Mouse (Mus musculus) hindbrain, embryonic 12.5 days (tissue): ENCODE data around the gene Vsx1. TPM values are rescaled to one million over a fixed set of nuclear protein-coding genes. Genes with fewer than 3 reads are reported as not detected.

Experiments
- ATAC-seq: fragments of 200-750 bp; cut with Nextera tagmentation; 2 replicates; pipeline ENCODE4 v1.8.0; 2017; ENCODE audit warnings: moderate TSS enrichment; ENCODE audit not compliant: low FRiP score
- H3K27ac ChIP-seq: fragments of 300-500 bp; sonication (generic); 2 replicates; pipeline ENCODE4 v1.5.1; 2016; ENCODE audit warnings: mild to moderate bottlenecking
- H3K27me3 ChIP-seq: fragments of 300-500 bp; sonication (generic); 2 replicates; pipeline ENCODE4 v1.6.1; 2016; ENCODE audit warnings: mild to moderate bottlenecking
- H3K36me3 ChIP-seq: fragments of 300-500 bp; sonication (generic); 2 replicates; pipeline ENCODE4 v1.6.1; 2016; ENCODE audit warnings: mild to moderate bottlenecking
- H3K4me1 ChIP-seq: fragments of 300-500 bp; sonication (generic); 2 replicates; pipeline ENCODE4 v1.6.1; 2016
- H3K4me2 ChIP-seq: fragments of 300-500 bp; sonication (generic); replicated peaks from 2 replicates; pipeline ENCODE4 v1.6.1; 2016; ENCODE audit warnings: mild to moderate bottlenecking
- H3K4me3 ChIP-seq: fragments of 300-500 bp; sonication (generic); 2 replicates; pipeline ENCODE4 v1.5.1; 2016; ENCODE audit warnings: mild to moderate bottlenecking
- H3K9ac ChIP-seq: fragments of 300-500 bp; sonication (generic); 2 replicates; pipeline ENCODE4 v1.6.1; 2016; ENCODE audit warnings: mild to moderate bottlenecking, moderate library complexity
- H3K9me3 ChIP-seq: fragments of 300-500 bp; sonication (generic); replicated peaks from 2 replicates; pipeline ENCODE4 v1.6.1; 2016; ENCODE audit warnings: mild to moderate bottlenecking
- WGBS: fragments of 180-500 bp; shearing (Covaris S2); methylation state at CpG from one replicate; pipeline ENCODE4 v1.1.7; 2016; 5-methylcytosine and 5-hydroxymethylcytosine counted together
- polyA plus RNA-seq: library from polyadenylated mRNA; unstranded; fragments of >200 nt; fragmentation: Nextera tagmentation; extraction: Ambion mirVana; gene quantifications from 2 replicates; pipeline ENCODE4 v1.2.1, GENCODE M21; 2016

Gene Vsx1
- polyA plus RNA-seq, 1 experiment from 2014 or later, result 1.0 TPM

DNA sequence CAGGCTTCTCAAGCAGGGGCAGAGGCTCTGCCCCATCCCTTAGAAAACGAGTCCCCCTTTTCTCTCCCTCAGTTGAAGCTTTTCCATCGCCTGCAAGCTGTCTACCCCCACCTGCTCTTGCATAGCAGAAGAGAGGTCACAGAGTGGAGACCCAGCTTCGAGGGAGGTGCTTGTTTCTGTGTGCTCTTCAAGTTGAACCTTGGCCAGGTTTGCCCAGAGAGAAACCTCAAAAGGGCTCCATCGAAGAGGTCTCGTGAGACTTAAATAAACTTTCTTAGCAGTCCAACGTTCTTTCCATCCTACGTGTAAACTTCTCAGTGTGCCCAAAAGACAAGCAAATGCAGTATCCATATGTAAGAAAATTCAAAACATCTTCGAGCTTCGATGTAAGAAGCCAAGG lies 37.8 kb downstream of the Vsx1 start:
- H3K9ac ChIP-seq, result no peak overlapping the region
- WGBS, result 58% methylated on average over 9 of the region's 9 CpGs
- H3K9me3 ChIP-seq, result no peaks in the 10 kb centered on the region
- peak; percentile 4; the same call in 1 of the 2 replicates for ATAC-seq
- H3K36me3 ChIP-seq, result no peaks in the 10 kb centered on the region
- H3K4me3 ChIP-seq, result no peak overlapping the region
- peak overlapping the region; percentile 74; the same call in 1 of the 2 replicates for H3K27ac ChIP-seq
- H3K4me1 ChIP-seq, result peaks cover 35% of the 10 kb centered on the region
- H3K27me3 ChIP-seq, result no peaks in the 10 kb centered on the region
- no peak overlapping the region for H3K4me2 ChIP-seq

DNA sequence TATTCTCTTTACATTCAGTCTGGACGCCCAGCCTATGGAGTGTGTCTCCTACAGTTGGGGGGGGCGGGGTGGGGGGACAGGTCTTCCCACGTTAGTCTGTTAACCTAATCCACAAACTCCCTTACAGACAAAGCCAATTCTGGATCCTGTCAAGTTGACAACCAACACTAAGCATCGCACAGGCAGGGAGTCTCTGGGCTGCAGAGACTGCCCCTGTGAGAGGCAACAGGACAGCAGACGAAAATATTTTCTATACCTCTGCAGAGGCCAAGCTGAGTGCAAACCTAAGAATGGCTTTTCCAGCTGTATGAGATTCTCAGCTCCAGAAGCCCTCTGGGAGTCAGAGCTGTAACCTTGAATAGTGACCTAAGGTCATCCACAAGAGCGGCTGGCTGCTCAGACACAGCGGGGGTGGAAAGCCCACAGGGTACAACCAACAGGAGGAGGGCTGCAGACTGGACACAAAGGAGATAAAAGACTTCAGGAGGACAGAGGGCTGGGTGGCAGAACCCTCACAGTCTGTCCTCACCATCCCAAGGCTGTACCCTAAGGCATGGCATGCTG lies 38.6 kb downstream of the Vsx1 start:
- Histone ChIP-seq H3K4me2 (0 out of 2 replicates have a peak overlapping the region, but pooled peaks have one; percentile 2), H3K27me3 (no peaks in the 10 kb centered on the region), H3K4me3 (no peak overlapping the region), H3K36me3 (no peaks in the 10 kb centered on the region), H3K9ac (no peak overlapping the region), H3K4me1 (peaks cover 31% of the 10 kb centered on the region), H3K9me3 (no peaks in the 10 kb centered on the region), H3K27ac (peak overlapping the region; percentile 74)
- peak; percentile 56 for ATAC-seq
- WGBS, result 4% methylated on average over 7 of the region's 7 CpGs

DNA sequence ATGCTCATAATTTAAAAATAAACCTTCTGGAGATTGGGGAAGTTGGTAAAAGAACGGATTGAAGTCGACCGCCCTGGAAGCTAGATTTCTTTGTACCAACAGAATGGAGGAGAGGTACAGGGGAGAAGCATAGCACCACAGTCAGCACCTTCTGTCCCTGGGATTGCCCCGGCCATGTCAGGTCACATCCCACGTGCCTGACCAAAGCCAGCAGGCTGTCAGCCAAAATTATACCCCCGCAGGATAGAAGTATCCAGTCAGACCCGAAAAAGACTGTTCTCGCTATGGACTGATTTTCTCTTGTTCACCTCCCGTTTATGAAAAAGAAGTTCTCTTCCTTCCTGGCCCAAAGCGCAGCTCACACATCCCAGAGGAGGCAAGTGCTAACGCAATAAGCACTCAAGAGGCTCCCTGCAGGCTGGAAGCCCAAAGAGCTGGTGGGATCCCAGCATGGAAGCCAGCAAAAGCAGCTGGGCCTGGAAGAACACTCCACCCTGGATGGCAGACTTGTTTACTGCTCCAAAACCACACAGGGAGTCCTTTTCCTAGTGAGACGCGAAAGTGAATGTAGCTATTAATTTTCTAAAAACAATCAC lies 40.8 kb downstream of the Vsx1 start:
- Histone ChIP-seq H3K9me3 (no peaks in the 10 kb centered on the region), H3K27ac (peak overlapping the region; percentile 52; the same call in 1 of the 2 replicates), H3K9ac (no peak overlapping the region), H3K27me3 (no peaks in the 10 kb centered on the region), H3K36me3 (no peaks in the 10 kb centered on the region), H3K4me1 (peaks cover 31% of the 10 kb centered on the region), H3K4me2 (no peak overlapping the region), H3K4me3 (no peak overlapping the region)
- ATAC-seq, result no peak
- WGBS, result 55% methylated on average over 13 of the region's 13 CpGs

DNA sequence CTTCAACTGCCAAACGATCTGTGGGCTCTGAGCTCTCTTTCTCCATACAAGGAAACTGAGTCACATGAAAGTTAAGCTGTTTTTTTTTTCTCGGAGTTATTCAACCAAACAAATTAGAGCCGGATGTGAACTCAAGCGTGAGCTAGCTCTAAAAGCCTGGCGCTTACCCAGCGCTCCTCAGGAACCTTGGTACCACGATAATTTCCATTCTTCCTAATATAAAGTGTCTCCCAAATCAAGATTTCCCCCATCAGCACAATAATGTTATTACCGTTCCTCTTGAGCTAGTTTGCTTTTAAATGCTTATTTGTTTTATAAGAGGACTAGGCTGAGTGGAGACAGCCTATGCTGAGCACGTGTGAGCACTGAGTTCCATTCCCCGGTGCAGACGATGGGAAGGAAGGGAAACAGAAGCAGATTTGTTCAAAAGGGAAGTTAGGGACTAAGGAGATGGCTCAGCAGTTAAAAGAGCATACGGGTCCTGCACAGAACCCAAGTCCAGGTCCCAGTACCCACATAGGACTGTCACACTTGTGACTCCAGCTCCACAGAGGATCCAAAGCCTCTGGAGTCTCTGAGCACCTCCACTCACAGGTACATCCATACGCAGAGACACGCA lies 41.4 kb downstream of the Vsx1 start:
- Histone ChIP-seq H3K4me1 (peaks cover 31% of the 10 kb centered on the region), H3K27me3 (no peaks in the 10 kb centered on the region), H3K9ac (no peak overlapping the region), H3K27ac (0 out of 2 replicates have a peak overlapping the region, but pooled peaks have one; percentile 52), H3K4me2 (no peak overlapping the region), H3K9me3 (no peaks in the 10 kb centered on the region), H3K36me3 (no peaks in the 10 kb centered on the region), H3K4me3 (no peak overlapping the region)
- 72% methylated on average over 14 of the region's 14 CpGs for WGBS
- ATAC-seq, result no peak

DNA sequence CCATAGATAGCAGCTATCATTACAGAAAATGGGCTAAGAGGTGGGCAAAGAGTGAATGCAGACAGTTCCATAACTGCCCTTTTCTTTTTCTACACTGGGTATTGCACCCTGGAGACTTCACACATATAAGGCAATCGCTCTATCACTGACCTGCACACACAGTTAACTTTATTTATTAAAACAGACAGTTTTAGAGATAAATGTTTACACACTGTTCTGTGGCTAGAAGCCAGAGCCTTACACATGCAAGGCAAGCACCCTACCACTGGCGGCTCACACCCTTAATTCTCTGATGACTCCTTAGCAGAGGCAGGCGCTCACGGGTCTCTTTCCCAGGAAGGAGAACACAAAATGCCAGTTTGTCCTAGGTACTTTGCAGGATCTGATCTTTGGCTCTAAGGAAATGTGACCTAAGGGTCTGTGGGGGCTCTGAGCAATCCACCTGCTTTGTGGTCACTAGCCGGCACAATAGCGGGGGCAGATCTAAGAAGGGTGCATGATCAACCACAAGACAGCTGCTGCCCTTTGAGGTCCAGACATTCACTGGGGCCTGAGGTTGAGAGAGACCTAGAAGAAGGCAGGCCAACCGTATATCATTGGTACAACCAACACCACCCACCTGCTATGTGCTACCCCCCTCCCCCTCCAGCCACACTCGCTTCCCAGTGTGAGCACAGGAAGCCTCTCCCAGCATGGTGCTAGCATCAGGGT lies 42.6 kb downstream of the Vsx1 start:
- no peak overlapping the region for H3K4me2 ChIP-seq
- no peak overlapping the region for H3K9ac ChIP-seq
- 88% methylated on average over 8 of the region's 8 CpGs for WGBS
- 0 out of 2 replicates have a peak overlapping the region, but pooled peaks have one; percentile 31 for H3K27ac ChIP-seq
- H3K4me3 ChIP-seq, result no peak overlapping the region
- H3K4me1 ChIP-seq, result peaks cover 35% of the 10 kb centered on the region
- no peak for ATAC-seq
- no peaks in the 10 kb centered on the region for H3K27me3 ChIP-seq
- H3K9me3 ChIP-seq, result no peaks in the 10 kb centered on the region
- no peaks in the 10 kb centered on the region for H3K36me3 ChIP-seq

DNA sequence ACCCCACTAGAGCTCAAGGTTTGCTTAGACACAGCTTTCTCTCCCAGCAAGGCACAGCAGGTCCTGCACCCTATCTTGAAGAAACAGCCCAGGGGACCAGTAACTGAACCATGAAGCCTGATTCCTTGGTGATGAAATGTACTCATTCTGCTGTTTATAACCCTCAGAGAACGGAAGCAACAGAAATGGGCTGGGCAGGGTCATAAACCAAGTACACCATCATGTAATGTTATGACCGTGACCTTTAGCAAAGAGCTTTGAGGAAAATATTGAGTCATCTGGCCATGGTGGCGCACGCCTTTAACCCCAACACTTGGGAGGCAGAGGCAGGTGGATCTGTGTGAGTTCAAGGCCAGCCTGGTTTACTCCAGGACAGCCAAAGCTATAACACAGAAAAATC lies 43.9 kb downstream of the Vsx1 start:
- ATAC-seq, result no peak
- WGBS, result 88% methylated on average over 4 of the region's 4 CpGs
- peaks cover 23% of the 10 kb centered on the region for H3K4me1 ChIP-seq
- no peaks in the 10 kb centered on the region for H3K9me3 ChIP-seq
- no peak overlapping the region for H3K4me3 ChIP-seq
- peak overlapping the region; percentile 82 for H3K27ac ChIP-seq
- H3K36me3 ChIP-seq, result no peaks in the 10 kb centered on the region
- H3K4me2 ChIP-seq, result no peak overlapping the region
- no peaks in the 10 kb centered on the region for H3K27me3 ChIP-seq
- H3K9ac ChIP-seq, result no peak overlapping the region

DNA sequence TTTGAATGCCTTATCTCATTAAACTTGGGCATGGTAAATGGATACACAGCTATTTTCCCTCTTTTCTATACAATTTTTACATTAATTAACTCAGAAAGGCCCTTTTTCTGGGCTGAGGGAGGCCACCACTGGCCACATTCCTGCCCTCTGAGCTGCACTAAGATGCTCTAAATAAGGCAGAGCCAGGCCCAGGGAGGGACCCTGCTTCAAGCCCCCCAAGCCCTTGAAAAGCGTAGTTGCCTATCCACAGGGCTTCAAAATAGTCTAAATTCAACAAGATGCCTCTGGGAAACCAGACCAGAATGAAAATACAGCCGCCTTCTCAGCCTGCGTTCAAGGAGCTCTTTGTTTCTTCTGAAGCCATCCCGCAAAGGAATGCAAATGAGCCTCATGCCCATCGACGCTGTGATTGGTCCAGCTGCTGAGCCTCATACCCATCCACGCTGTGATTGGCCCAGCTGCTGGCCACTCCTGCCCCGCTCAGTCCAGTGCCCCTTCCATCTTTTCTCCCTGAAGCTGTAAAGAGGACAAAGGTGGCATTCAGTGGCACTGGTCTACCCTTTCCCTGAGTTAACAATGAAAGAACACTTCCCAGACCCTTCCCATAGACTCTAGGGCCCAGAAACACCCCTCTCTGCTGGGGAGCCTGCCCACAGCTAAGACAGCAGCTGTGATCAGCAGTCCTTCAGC lies 45.3 kb downstream of the Vsx1 start:
- 33% methylated on average over 8 of the region's 8 CpGs for WGBS
- H3K4me1 ChIP-seq, result peaks cover 14% of the 10 kb centered on the region

DNA sequence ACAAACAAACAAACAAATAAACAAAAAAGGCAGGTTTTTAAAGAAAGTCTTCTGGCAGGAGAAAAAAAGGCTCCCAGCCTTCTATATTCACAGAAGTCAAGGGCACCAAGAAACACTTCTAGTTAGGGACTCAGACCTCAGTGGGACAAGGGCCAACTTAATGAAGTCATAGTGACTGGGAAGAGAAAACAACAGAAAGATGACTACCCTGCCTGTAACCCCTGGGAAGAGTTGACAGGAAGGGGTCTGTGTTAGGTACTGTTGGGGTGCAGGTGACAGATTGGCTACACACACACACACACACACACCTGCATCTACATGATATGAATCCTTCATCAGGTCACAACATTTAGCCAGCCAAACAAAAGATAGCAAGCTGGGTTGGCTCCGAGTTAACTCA lies 46.0 kb downstream of the Vsx1 start:
- 0 out of 2 replicates have a peak, but pooled peaks cover 3% of the 10 kb centered on the region for H3K36me3 ChIP-seq
- H3K9ac ChIP-seq, result no peak overlapping the region
- H3K4me2 ChIP-seq, result no peak overlapping the region
- ATAC-seq, result no peak
- H3K9me3 ChIP-seq, result no peaks in the 10 kb centered on the region
- 79% methylated on average over 1 of the region's 1 CpGs for WGBS
- peaks cover 16% of the 10 kb centered on the region for H3K4me1 ChIP-seq
- H3K27me3 ChIP-seq, result no peaks in the 10 kb centered on the region
- H3K27ac ChIP-seq, result peak overlapping the region; percentile 82
- H3K4me3 ChIP-seq, result no peak overlapping the region

More for the DNA sequence above, 45.3 kb downstream of the Vsx1 start:
- Histone ChIP-seq H3K27ac (peak overlapping the region; percentile 82), H3K4me2 (no peak overlapping the region), H3K36me3 (0 out of 2 replicates have a peak, but pooled peaks cover 3% of the 10 kb centered on the region), H3K27me3 (no peaks in the 10 kb centered on the region), H3K4me3 (no peak overlapping the region), H3K9ac (no peak overlapping the region), H3K9me3 (no peaks in the 10 kb centered on the region)
- peak; percentile 99 for ATAC-seq

DNA sequence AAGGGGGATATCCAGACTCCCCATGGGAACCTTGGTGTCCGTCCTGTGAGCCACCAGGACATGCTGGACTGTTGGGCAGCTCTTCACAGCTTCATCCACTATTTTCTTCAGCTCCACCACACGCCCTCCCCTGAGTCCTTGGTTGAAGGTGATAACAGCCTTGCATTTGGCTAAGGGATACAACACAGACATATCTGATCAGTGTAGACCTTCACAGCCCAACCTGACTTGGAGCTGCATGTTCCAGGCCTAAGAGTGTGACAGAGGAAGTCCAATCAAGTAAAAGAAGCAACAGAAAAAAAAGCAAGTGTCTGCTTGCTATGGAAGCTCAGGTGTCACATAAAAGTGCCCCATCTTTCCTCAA lies 50.8 kb downstream of the Vsx1 start:
- no peaks in the 10 kb centered on the region for H3K27me3 ChIP-seq
- no peak overlapping the region for H3K9ac ChIP-seq
- peaks cover 25% of the 10 kb centered on the region for H3K36me3 ChIP-seq
- WGBS, result 27% methylated on average over 2 of the region's 2 CpGs
- H3K4me1 ChIP-seq, result peaks cover 22% of the 10 kb centered on the region
- H3K4me3 ChIP-seq, result no peak overlapping the region
- ATAC-seq, result no peak
- H3K4me2 ChIP-seq, result no peak overlapping the region
- peak overlapping the region; percentile 6; the same call in 1 of the 2 replicates for H3K27ac ChIP-seq
- no peaks in the 10 kb centered on the region for H3K9me3 ChIP-seq

DNA sequence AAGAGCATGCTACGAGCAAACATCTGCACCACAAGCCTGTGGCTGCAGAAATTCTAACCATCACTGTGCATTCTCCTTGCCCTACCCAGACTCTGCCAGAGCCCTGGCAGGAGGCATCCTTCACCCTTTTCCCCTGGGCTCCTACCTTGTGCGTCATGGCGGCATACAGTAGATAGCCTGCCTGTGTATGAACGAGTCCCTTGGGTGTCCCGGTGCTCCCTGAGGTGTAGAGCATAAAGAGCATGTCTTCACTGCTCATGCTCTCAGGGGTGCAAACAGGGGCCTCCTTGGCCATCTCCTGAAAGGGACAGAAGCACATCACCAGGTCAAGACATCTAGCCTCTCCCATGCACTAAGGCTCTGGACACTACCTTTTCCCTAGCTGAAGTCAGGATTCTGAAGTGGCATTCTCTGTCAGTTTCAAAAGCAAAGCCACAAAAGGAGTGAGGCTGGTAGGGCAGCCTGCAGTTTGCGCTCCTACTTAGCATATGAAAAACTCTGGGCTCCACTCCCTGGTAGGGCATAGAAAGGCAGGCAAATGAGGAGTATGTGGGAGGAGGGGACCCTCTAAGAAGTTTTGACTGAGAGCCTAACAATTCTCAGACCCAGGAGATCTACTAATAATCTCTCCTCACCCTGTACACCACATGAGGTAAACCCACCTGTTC lies 51.3 kb downstream of the Vsx1 start:
- H3K9me3 ChIP-seq, result no peaks in the 10 kb centered on the region

DNA sequence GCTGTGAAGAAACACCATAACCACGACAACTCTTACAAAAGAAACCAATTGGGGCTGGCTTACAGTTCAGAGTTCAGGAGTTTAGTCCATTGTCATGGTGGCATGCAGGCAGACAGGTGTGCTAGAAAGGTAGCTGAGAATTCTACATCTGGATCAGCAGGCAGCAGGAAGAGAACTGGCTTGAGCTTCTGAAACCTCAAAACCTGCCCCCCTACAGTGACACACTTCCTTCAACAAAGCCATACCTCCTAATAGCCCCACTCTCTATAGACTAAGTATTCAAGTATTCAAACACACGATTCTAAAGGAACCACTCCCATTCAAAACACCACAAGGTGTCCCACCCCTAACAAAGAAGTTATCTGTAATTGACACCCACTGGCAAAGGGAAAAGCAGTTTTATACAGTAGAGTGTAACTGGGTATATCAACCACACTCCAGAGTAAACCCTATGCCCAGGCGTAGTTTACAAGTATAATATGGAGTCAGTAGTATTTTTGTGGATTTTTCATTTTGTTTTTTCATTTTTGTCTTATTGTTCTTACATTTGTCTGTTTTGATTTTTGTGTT lies 53.2 kb downstream of the Vsx1 start:
- no peak overlapping the region for H3K4me3 ChIP-seq
- no peak for ATAC-seq
- H3K4me1 ChIP-seq, result peaks cover 18% of the 10 kb centered on the region
- peaks cover 28% of the 10 kb centered on the region for H3K36me3 ChIP-seq
- H3K4me2 ChIP-seq, result no peak overlapping the region
- H3K9me3 ChIP-seq, result no peaks in the 10 kb centered on the region
- 76% methylated on average over 3 of the region's 3 CpGs for WGBS
- no peak overlapping the region for H3K9ac ChIP-seq
- no peak overlapping the region for H3K27ac ChIP-seq
- no peaks in the 10 kb centered on the region for H3K27me3 ChIP-seq

More for the DNA sequence above, 51.3 kb downstream of the Vsx1 start:
- peaks cover 22% of the 10 kb centered on the region for H3K4me1 ChIP-seq
- peak; percentile 81 for ATAC-seq
- WGBS, result 41% methylated on average over 6 of the region's 6 CpGs
- H3K4me2 ChIP-seq, result no peak overlapping the region
- no peak overlapping the region for H3K4me3 ChIP-seq
- no peak overlapping the region for H3K9ac ChIP-seq
- H3K27me3 ChIP-seq, result no peaks in the 10 kb centered on the region
- H3K36me3 ChIP-seq, result peaks cover 28% of the 10 kb centered on the region
- H3K27ac ChIP-seq, result peak overlapping the region; percentile 64
